Mouse (Mus musculus): ENCODE results near the gene G3bp2. TPM values are rescaled to one million over a fixed set of nuclear protein-coding genes. Genes with fewer than 3 reads are reported as not detected.
A peak's percentile ranks its signal among the peaks of the same experiment; 100 is the strongest.

The G3bp2 gene
- total and polyA plus RNA-seq, 3 experiments = 14.6 to 61.2 (median 57.0) TPM

- intact Hi-C loops (cut with DNase I) = no loop called here
- Histone ChIP-seq H3K27me3 (ENCODE audit: control insufficient read depth, insufficient read depth, low read length) (no peaks in the 10 kb centered on the region), H3K36me3 (ENCODE audit: control insufficient read depth, insufficient read depth, low read length) (peaks cover 3% of the 10 kb centered on the region; the same call in 1 of the 2 replicates), H3K4me3 (no peak overlapping the region), H3K27ac (no peak overlapping the region), H3K9ac (ENCODE audit: low read depth, low read length) (no peak overlapping the region), H3K4me1 (ENCODE audit: control insufficient read depth, insufficient read depth, low read length) (peaks cover 4% of the 10 kb centered on the region; the same call in 1 of the 2 replicates), H3K79me2 (replicated peaks; ENCODE audit: control insufficient read depth, insufficient read depth, low read length) (peaks cover 10% of the 10 kb centered on the region; the same call in 1 of the 2 replicates)
- peak; percentile 54 for TF ChIP-seq CTCF (IDR thresholded peaks at IDR 0.05)
- no peak for TF ChIP-seq EP300 (IDR thresholded peaks at IDR 0.05; ENCODE audit: insufficient read depth, low read depth, low read length)
- 75% methylated on average over 1 of the region's 1 CpGs for WGBS
- no peak for DNase-seq
Observed at GRCm38 (mm10) chr5:92076273-92076672, 7.2 kb downstream of the G3bp2 start.

- intact Hi-C loops (cut with DNase I) = no loop called here
- 84% methylated on average over 14 of the region's 14 CpGs for WGBS
- no peaks in the 10 kb centered on the region for H3K27me3 ChIP-seq (ENCODE audit: control insufficient read depth, insufficient read depth, low read length)
- no peaks in the 10 kb centered on the region for H3K4me1 ChIP-seq (ENCODE audit: control insufficient read depth, insufficient read depth, low read length)
- peaks cover 2% of the 10 kb centered on the region; the same call in 1 of the 2 replicates for H3K36me3 ChIP-seq (ENCODE audit: control insufficient read depth, insufficient read depth, low read length)
- no peak overlapping the region for H3K27ac ChIP-seq
- TF ChIP-seq POLR2A (IDR thresholded peaks at IDR 0.05; ENCODE audit: insufficient read depth, low read depth, low read length) = no peak
- TF ChIP-seq EP300 (IDR thresholded peaks at IDR 0.05; ENCODE audit: insufficient read depth, low read depth, low read length) = no peak
- no peak for TF ChIP-seq CTCF (IDR thresholded peaks at IDR 0.05)
- DNase-seq = no peak
- H3K79me2 ChIP-seq (replicated peaks; ENCODE audit: control insufficient read depth, insufficient read depth, low read length) = peaks cover 8% of the 10 kb centered on the region; the same call in 1 of the 2 replicates
- no peak overlapping the region for H3K9ac ChIP-seq (ENCODE audit: low read depth, low read length)
- H3K4me3 ChIP-seq = no peak overlapping the region
Observed at GRCm38 (mm10) chr5:92074061-92074460, 9.5 kb downstream of the G3bp2 start.

GRCm38 (mm10) chr5:92063192-92063591, 20.3 kb downstream of the G3bp2 start:
- intact Hi-C loops (cut with DNase I) = loop anchor here (10.0 kb wide), 1 partner anchor 52 kb away; no protein-coding TSS in a partner anchor
- H3K9ac ChIP-seq (ENCODE audit: low read depth, low read length) = no peak overlapping the region
- H3K4me1 ChIP-seq (ENCODE audit: control insufficient read depth, insufficient read depth, low read length) = no peaks in the 10 kb centered on the region
- no peak for DNase-seq
- H3K4me3 ChIP-seq = no peak overlapping the region
- no peak for TF ChIP-seq POLR2A (IDR thresholded peaks at IDR 0.05; ENCODE audit: insufficient read depth, low read depth, low read length)
- TF ChIP-seq CTCF (IDR thresholded peaks at IDR 0.05) = peak; percentile 51
- no peaks in the 10 kb centered on the region; the same call in 1 of the 2 replicates for H3K36me3 ChIP-seq (ENCODE audit: control insufficient read depth, insufficient read depth, low read length)
- no peak overlapping the region for H3K27ac ChIP-seq
- no peaks in the 10 kb centered on the region for H3K79me2 ChIP-seq (replicated peaks; ENCODE audit: control insufficient read depth, insufficient read depth, low read length)
- WGBS = 98% methylated on average over 2 of the region's 2 CpGs
- no peaks in the 10 kb centered on the region for H3K27me3 ChIP-seq (ENCODE audit: control insufficient read depth, insufficient read depth, low read length)

- Histone ChIP-seq H3K79me2 (replicated peaks; ENCODE audit: control insufficient read depth, insufficient read depth, low read length) (no peaks in the 10 kb centered on the region), H3K4me3 (no peak overlapping the region), H3K9ac (ENCODE audit: low read depth, low read length) (no peak overlapping the region), H3K36me3 (ENCODE audit: control insufficient read depth, insufficient read depth, low read length) (no peaks in the 10 kb centered on the region; the same call in 1 of the 2 replicates), H3K27me3 (ENCODE audit: control insufficient read depth, insufficient read depth, low read length) (no peaks in the 10 kb centered on the region), H3K27ac (no peak overlapping the region), H3K4me1 (ENCODE audit: control insufficient read depth, insufficient read depth, low read length) (no peaks in the 10 kb centered on the region)
- WGBS = 93% methylated on average over 6 of the region's 6 CpGs
- TF ChIP-seq CTCF (IDR thresholded peaks at IDR 0.05) (no peak), POLR2A (IDR thresholded peaks at IDR 0.05; ENCODE audit: insufficient read depth, low read depth, low read length) (no peak), EP300 (IDR thresholded peaks at IDR 0.05; ENCODE audit: insufficient read depth, low read depth, low read length) (no peak)
- DNase-seq = no peak
- intact Hi-C loops (cut with DNase I) = no loop called here
Observed at GRCm38 (mm10) chr5:92052866-92053265, 30.7 kb downstream of the G3bp2 start.

GRCm38 (mm10) chr5:92050419-92050818, 33.1 kb downstream of the G3bp2 start:
- no peaks in the 10 kb centered on the region for H3K79me2 ChIP-seq (replicated peaks; ENCODE audit: control insufficient read depth, insufficient read depth, low read length)
- H3K4me3 ChIP-seq = no peak overlapping the region
- TF ChIP-seq EP300 (IDR thresholded peaks at IDR 0.05; ENCODE audit: insufficient read depth, low read depth, low read length) (no peak), CTCF (IDR thresholded peaks at IDR 0.05) (no peak), POLR2A (IDR thresholded peaks at IDR 0.05; ENCODE audit: insufficient read depth, low read depth, low read length) (no peak)
- intact Hi-C loops (cut with DNase I) = no loop called here
- DNase-seq = no peak
- H3K4me1 ChIP-seq (ENCODE audit: control insufficient read depth, insufficient read depth, low read length) = no peaks in the 10 kb centered on the region
- no peak overlapping the region for H3K27ac ChIP-seq
- no peak overlapping the region for H3K9ac ChIP-seq (ENCODE audit: low read depth, low read length)
- no peaks in the 10 kb centered on the region; the same call in 1 of the 2 replicates for H3K36me3 ChIP-seq (ENCODE audit: control insufficient read depth, insufficient read depth, low read length)
- no peaks in the 10 kb centered on the region for H3K27me3 ChIP-seq (ENCODE audit: control insufficient read depth, insufficient read depth, low read length)
- WGBS = 83% methylated on average over 3 of the region's 3 CpGs

GRCm38 (mm10) chr5:92043783-92044182, 39.7 kb downstream of the G3bp2 start, which contains the start of gene Cdkl2:
Cdkl2 (minus strand) TSS chr5:92043883.
- no peaks in the 10 kb centered on the region for H3K4me1 ChIP-seq (ENCODE audit: control insufficient read depth, insufficient read depth, low read length)
- intact Hi-C loops (cut with DNase I) = loop anchor here (2.0 to 5.0 kb wide), 4 partner anchors 39 to 91 kb away; partner anchors contain the start of genes G3bp2 and Rchy1
- no peaks in the 10 kb centered on the region for H3K36me3 ChIP-seq (ENCODE audit: control insufficient read depth, insufficient read depth, low read length)
- no peaks in the 10 kb centered on the region for H3K27me3 ChIP-seq (ENCODE audit: control insufficient read depth, insufficient read depth, low read length)
- DNase-seq = no peak
- WGBS = 74% methylated on average over 4 of the region's 4 CpGs
- TF ChIP-seq EP300 (IDR thresholded peaks at IDR 0.05; ENCODE audit: insufficient read depth, low read depth, low read length) (no peak), CTCF (IDR thresholded peaks at IDR 0.05) (no peak), POLR2A (IDR thresholded peaks at IDR 0.05; ENCODE audit: insufficient read depth, low read depth, low read length) (no peak)
- peak within 1 kb of the TSS; percentile 79 for H3K27ac ChIP-seq
- H3K9ac ChIP-seq (ENCODE audit: low read depth, low read length) = peak within 1 kb of the TSS; percentile 63
- peak within 1 kb of the TSS; percentile 96 for H3K4me3 ChIP-seq
- H3K79me2 ChIP-seq (replicated peaks; ENCODE audit: control insufficient read depth, insufficient read depth, low read length) = no peaks in the 10 kb centered on the region

All from heart, adult 2 months (tissue).